Comparison of ENCODE assay signal across 24 mouse cellular contexts in the genomic region with DNA sequence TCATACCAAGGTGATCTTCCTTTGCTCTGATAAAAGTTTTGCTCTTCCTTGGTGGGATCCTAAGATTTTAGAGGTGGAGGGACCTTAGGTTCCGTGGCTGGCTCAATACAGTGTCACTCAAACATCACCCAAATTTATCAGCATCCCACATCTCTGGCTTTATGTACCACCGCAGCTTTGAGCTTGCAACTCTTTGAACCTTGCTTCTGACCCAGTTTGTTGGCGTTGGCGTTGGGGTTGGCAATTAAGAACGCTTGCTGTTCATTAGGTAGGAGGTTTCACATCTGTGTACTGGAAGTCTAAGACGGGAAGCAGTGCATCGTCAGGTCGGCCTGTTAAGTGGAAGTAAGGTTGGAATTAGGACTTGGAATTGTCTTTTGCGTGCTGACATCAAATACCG. TPM values are rescaled to one million over a fixed set of nuclear protein-coding genes. Genes with fewer than 3 reads are reported as not detected.
DNase-seq lines count a peak whose midpoint lies in the region; ATAC-seq lines count a peak whose summit lies in the region.
"Had no signal": no experiment of that assay in that cellular context is flagged by ENCODE, and none has a peak within 500 bp of the region (broad histone marks: within the 10 kb centered on the region; RNA-seq: fewer than 3 reads in every experiment).

No protein-coding gene starts in this region.

- peaks cover 34% of the 10 kb centered on the region for H3K36me3 ChIP-seq in liver, embryonic 12.5 days
- H3K36me3 ChIP-seq in forebrain, embryonic 14.5 days (ENCODE audit: control insufficient read depth, insufficient read depth, low read length): no peaks in the 10 kb centered on the region
- H3K36me3 ChIP-seq: heart, embryonic 12.5 days; hindbrain, embryonic 12.5 days; stomach, embryonic 15.5 days had no signal

- H3K9me3 ChIP-seq in liver, embryonic 12.5 days (replicated peaks): no peaks in the 10 kb centered on the region
- H3K9me3 ChIP-seq in forebrain, embryonic 14.5 days (replicated peaks; ENCODE audit: control insufficient read depth, low read length): no peaks in the 10 kb centered on the region
- H3K9me3 ChIP-seq: embryonic facial prominence, embryonic 10.5 days; heart, embryonic 12.5 days; hindbrain, embryonic 12.5 days; midbrain, embryonic 10.5 days; stomach, embryonic 15.5 days had no signal

- H3K27me3 ChIP-seq in liver, embryonic 12.5 days (replicated peaks): no peaks in the 10 kb centered on the region
- H3K27me3 ChIP-seq in forebrain, embryonic 14.5 days (replicated peaks; ENCODE audit: control insufficient read depth, insufficient read depth, low read length): no peaks in the 10 kb centered on the region
- H3K27me3 ChIP-seq: heart, embryonic 12.5 days; hindbrain, embryonic 12.5 days; stomach, embryonic 15.5 days had no signal

- 90% methylated on average over 10 of the region's 10 CpGs for WGBS in liver, embryonic 12.5 days (ENCODE audit: insufficient replicate concordance)
- 90% methylated on average over 10 of the region's 10 CpGs for WGBS in forebrain, embryonic 14.5 days

- H3K4me1 ChIP-seq in liver, embryonic 12.5 days: peaks cover 54% of the 10 kb centered on the region
- peaks cover 5% of the 10 kb centered on the region; the same call in 1 of the 2 replicates for H3K4me1 ChIP-seq in forebrain, embryonic 14.5 days (ENCODE audit: control insufficient read depth, insufficient read depth, low read length)

- H3K4me2 ChIP-seq in liver, embryonic 12.5 days: peak overlapping the region; percentile 89
- no peak overlapping the region for H3K4me2 ChIP-seq in forebrain, embryonic 14.5 days (ENCODE audit: low read length)
- H3K4me2 ChIP-seq: hindbrain, embryonic 12.5 days had no signal

- H3K9ac ChIP-seq in liver, embryonic 12.5 days: no peak overlapping the region
- no peak overlapping the region for H3K9ac ChIP-seq in forebrain, embryonic 14.5 days (ENCODE audit: low read length)
- H3K9ac ChIP-seq: heart, embryonic 12.5 days; hindbrain, embryonic 12.5 days; stomach, embryonic 15.5 days had no signal

- H3K4me3 ChIP-seq in liver, embryonic 12.5 days: peak overlapping the region; percentile 91
- H3K4me3 ChIP-seq in forebrain, embryonic 14.5 days (ENCODE audit: low read depth, low read length): no peak overlapping the region
- H3K4me3 ChIP-seq: embryonic facial prominence, embryonic 10.5 days; gastrocnemius, adult 2 months; heart, embryonic 12.5 days; hindbrain, embryonic 12.5 days; left cerebral cortex, adult 2 months; midbrain, embryonic 10.5 days had no signal

- peak; percentile 11 for DNase-seq in CD4-positive, CD25-positive, alpha-beta regulatory T cell, adult 2 months (ENCODE audit: low read depth, low spot score)
- peak; percentile 43 for DNase-seq in CD4-positive helper T cell, adult 2 months (ENCODE audit: low read depth, low spot score)
- DNase-seq in naive thymus-derived CD4-positive, alpha-beta T cell, adult 2 months (ENCODE audit: low read depth): peak; percentile 47
- no peak for DNase-seq in layer of hippocampus, adult 9-10 months (ENCODE audit: low spot score)
- DNase-seq in forebrain, embryonic 14.5 days (ENCODE audit: low spot score): no peak
- no peak for DNase-seq in heart, postnatal 4 days
- DNase-seq: adrenal gland, postnatal 10 days; cerebellum, adult 9-11 months; gastrocnemius, adult 2 months; heart, postnatal 10 days; kidney, adult 18-20 months; kidney, postnatal 4 days; right cerebral cortex, postnatal 4 days had no signal

- H3K27ac ChIP-seq in liver, embryonic 12.5 days: no peak overlapping the region
- H3K27ac ChIP-seq in forebrain, embryonic 14.5 days (ENCODE audit: low read depth, low read length): no peak overlapping the region
- H3K27ac ChIP-seq: embryonic facial prominence, embryonic 10.5 days; gastrocnemius, adult 2 months; hindbrain, embryonic 12.5 days; left cerebral cortex, adult 2 months; midbrain, embryonic 10.5 days; stomach, embryonic 15.5 days had no signal

- no peak for ATAC-seq in CD4-positive, CD25-positive, alpha-beta regulatory T cell, adult 4 months
- no peak for ATAC-seq in liver, embryonic 12.5 days
- ATAC-seq in forebrain, embryonic 14.5 days: no peak
- ATAC-seq: midbrain, embryonic 16.5 days had no signal

RNA-seq across cellular contexts. Expression of a gene that starts 2.2 kb away (rescaled TPM):
- polyA plus RNA-seq in CD4-positive, CD25-positive, alpha-beta regulatory T cell, adult 4 months (2017; shearing (Covaris generic)): 10 to 100 TPM; 33.5 to 35.0 TPM
- polyA plus RNA-seq in liver, embryonic 12.5 days (2016; fragmentation: Nextera tagmentation; extraction: Ambion mirVana): 67.1 and 74.5 TPM in 2 replicates
- 33.4 and 38.7 TPM in 2 replicates for polyA plus RNA-seq in forebrain, embryonic 14.5 days (2014; fragmentation: Nextera tagmentation; extraction: Ambion mirVana)
- 10 to 100 TPM; 53.5 to 55.8 TPM for total RNA-seq in heart, postnatal 4 days (2021)

RNA-seq across cellular contexts. Expression of a gene that starts 29.1 kb away (rescaled TPM):
- not detected for polyA plus RNA-seq in CD4-positive, CD25-positive, alpha-beta regulatory T cell, adult 4 months (2017; shearing (Covaris generic))
- polyA plus RNA-seq in liver, embryonic 12.5 days (2016; fragmentation: Nextera tagmentation; extraction: Ambion mirVana): not detected in 2 replicates
- polyA plus RNA-seq in forebrain, embryonic 14.5 days (2014; fragmentation: Nextera tagmentation; extraction: Ambion mirVana): 0.10 TPM in 1 of 2 replicates, not detected in the other
- total RNA-seq in heart, postnatal 4 days (2021): under 1 TPM; 0.14 to 0.25 TPM
- total RNA-seq: granulocyte monocyte progenitor cell, adult 5-6 weeks had no signal
- polyA plus RNA-seq: embryonic facial prominence, embryonic 10.5 days; forebrain, embryonic 11.5 days; heart, embryonic 12.5 days; hindbrain, embryonic 12.5 days had no signal

RNA-seq across cellular contexts. Expression of a gene that starts 47.0 kb away (rescaled TPM):
- polyA plus RNA-seq in CD4-positive, CD25-positive, alpha-beta regulatory T cell, adult 4 months (2017; shearing (Covaris generic)): 100 to 1,000 TPM; 465 to 483 TPM
- polyA plus RNA-seq in liver, embryonic 12.5 days (2016; fragmentation: Nextera tagmentation; extraction: Ambion mirVana): 200 TPM in 2 replicates
- 166 and 186 TPM in 2 replicates for polyA plus RNA-seq in forebrain, embryonic 14.5 days (2014; fragmentation: Nextera tagmentation; extraction: Ambion mirVana)
- total RNA-seq in heart, postnatal 4 days (2021): 10 to 100 TPM; 72.9 to 73.6 TPM

RNA-seq across cellular contexts. Expression of a gene that starts 47.1 kb away (rescaled TPM):
- polyA plus RNA-seq in CD4-positive, CD25-positive, alpha-beta regulatory T cell, adult 4 months (2017; shearing (Covaris generic)): 10 to 100 TPM; 56.1 to 59.9 TPM
- polyA plus RNA-seq in liver, embryonic 12.5 days (2016; fragmentation: Nextera tagmentation; extraction: Ambion mirVana): 433 and 443 TPM in 2 replicates
- 237 and 245 TPM in 2 replicates for polyA plus RNA-seq in forebrain, embryonic 14.5 days (2014; fragmentation: Nextera tagmentation; extraction: Ambion mirVana)
- total RNA-seq in heart, postnatal 4 days (2021): 100 to 1,000 TPM; 398 to 399 TPM

Comparison
In these comparisons a context has a peak if more than half of its experiments do, and no peak if none do; other contexts are left out.
1. DNase-seq: peak in CD4-positive, CD25-positive, alpha-beta regulatory T cell, adult 2 months (single experiment), CD4-positive helper T cell, adult 2 months (single experiment) and naive thymus-derived CD4-positive, alpha-beta T cell, adult 2 months (single experiment); none in layer of hippocampus, adult 9-10 months (single experiment), forebrain, embryonic 14.5 days (single experiment) and heart, postnatal 4 days (single experiment).